Mouse (Mus musculus) layer of hippocampus, adult 11-12 months (tissue): ENCODE data around the gene Med27.

ENCODE experiments used
- DNase-seq: peaks from one replicate; pipeline ENCODE4 v3.0.0; 2022; ENCODE audit warnings: low spot score

The Med27 gene

GRCm38 (mm10) chr2:29346629-29347271, at the start of gene Med27:
Med27 (plus strand) TSS chr2:29346819.
- peak; percentile 98 for DNase-seq

DNA sequence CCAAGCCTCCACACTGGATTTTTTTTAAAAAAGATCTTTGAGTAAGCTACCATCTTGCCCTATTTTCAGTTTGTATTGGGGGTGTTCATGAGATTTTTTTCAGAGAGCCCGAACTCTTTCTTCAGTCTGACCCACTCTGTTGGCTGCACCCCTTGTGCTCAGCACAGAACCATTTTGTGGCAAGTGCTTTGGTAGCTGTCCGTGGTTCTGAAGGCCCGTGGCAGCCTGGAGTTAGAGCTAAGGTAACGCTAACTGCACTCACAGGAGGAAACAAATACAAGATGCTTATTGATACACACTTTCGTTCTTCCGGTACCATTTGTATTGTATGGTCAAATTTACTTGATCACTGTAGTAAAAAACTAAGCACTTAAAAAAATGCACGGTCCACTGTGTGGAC, 36.7 kb upstream of the Med27 start:
- no peak for DNase-seq

GRCm38 (mm10) chr2:29312058-29312457, 34.6 kb upstream of the Med27 start:
- no peak for DNase-seq

GRCm38 (mm10) chr2:29317906-29318470, 28.6 kb upstream of the Med27 start:
- DNase-seq, result no peak

DNA sequence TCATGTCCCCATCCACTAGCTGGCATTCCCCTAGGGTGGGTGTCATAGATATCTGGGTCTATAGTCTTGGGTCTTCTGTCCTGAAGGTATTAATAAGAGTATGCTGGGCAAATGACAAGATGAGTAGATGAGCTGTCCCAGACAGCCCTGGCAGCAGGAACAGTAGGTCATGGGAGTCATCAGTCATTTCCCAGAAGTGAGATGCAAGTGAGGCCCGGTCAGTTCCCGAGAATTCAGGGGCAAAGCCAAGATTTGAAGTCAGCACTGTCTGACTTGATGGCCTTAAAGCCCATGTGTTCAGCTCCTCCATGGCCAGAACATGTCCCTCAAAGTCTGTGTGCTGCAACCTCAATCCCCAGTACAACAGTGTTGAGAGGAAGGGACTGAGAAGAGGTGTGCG, 28.0 kb upstream of the Med27 start:
- no peak for DNase-seq

DNA sequence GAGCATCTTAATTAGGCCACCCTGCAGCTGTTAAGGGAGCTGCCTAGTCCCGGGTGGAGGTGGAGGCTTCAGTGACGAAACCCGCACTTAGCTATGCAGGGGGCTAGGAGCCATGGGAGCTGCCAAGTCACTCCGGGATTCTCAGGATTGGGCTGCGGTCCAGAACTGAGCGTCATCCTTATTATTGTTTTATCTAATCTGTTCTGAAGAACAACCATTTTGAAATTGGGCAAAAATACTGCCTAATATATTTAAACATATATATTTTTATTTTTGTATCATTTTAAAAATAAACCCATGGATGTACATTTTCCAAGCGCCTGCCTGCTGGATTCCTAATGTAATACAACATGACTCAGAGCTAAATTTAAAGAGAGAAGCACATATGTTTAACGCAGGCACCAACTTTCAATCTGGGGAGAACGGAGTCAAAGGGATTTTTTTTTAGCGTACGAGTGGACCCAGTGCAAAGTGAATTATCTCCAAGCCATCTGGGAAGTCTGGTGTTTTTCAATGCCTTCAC, 26.3 kb upstream of the Med27 start:
- DNase-seq, result peak; percentile 52

DNA sequence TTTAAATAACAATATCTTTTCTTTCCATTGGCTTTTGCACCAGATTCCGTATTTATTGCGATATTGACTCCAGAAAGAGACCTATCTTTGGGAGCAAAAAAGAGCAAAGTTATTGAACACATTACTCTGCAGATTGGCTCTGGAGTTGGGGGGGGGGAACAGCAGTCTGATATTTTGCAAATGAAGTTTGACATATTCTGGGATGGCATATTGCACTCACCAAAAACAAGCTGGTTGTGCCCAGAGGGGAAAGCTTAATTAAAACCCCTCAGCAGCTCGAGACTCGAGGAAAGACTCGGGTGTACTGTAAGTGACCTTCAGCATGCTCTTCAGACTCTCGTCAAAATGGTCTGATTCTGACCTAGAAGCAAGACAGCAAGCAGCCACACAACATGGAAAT, 25.8 kb upstream of the Med27 start:
- no peak for DNase-seq

GRCm38 (mm10) chr2:29324456-29324855, 22.2 kb upstream of the Med27 start:
- DNase-seq, result peak; percentile 30

DNA sequence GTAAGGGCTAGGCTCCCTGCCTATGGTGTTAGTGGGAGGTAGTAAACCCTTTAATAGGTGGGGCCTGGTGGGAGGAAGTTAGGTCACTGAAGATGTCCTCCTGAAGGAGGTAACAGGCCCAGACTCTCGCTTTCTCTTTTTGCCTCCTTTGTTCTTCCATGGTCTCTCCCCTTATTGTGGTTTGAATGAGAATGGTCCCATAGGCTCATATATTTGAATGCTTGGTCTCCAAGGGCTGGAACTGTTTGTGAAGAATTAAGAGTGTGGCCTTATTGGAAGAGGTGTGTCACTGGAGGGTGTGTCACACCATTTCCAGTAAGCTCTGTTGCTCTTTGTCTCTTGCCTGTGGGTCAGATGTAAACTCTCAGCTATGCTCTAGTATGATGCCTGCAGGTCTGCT, 16.1 kb upstream of the Med27 start:
- DNase-seq, result no peak

- DNase-seq, result no peak
These were observed 8.2 kb upstream of the Med27 start for GRCm38 (mm10) chr2:29338396-29338795.

DNA sequence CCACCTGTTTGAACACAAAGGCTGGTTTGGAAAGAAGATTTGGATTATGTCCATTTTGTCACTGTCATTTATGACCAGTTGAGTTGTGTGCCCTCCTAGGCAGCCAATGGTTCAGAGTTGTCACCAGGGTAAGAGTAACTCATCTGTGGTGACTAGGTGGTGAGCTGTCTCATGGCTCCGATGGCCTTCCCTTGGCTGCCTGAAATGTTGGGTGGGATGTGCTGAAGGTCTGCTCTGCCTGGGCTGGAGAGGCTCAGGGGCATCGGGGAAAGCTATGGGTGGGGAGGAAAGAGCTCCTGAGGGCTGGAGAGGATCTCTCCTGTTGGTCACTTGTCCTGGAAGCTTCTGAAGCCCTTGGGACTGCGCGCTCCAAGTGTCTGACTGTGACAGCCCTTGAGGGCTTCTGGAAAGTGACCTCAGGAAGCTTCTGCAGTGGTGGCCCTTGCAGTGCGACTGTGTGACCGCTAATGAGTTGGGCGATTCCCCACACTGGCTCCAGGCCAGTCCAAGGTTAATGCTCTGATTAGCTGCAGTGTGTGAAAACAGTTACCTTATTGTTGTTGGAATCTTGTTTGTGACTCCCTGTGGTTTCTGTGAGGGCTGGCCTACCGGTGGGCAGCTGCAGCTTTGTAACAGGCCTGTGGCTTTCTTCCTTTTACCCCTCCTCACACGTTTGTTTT, 12.2 kb downstream of the Med27 start:
- DNase-seq, result no peak

- no peak for DNase-seq
These were observed 14.3 kb downstream of the Med27 start for GRCm38 (mm10) chr2:29360956-29361355.

DNA sequence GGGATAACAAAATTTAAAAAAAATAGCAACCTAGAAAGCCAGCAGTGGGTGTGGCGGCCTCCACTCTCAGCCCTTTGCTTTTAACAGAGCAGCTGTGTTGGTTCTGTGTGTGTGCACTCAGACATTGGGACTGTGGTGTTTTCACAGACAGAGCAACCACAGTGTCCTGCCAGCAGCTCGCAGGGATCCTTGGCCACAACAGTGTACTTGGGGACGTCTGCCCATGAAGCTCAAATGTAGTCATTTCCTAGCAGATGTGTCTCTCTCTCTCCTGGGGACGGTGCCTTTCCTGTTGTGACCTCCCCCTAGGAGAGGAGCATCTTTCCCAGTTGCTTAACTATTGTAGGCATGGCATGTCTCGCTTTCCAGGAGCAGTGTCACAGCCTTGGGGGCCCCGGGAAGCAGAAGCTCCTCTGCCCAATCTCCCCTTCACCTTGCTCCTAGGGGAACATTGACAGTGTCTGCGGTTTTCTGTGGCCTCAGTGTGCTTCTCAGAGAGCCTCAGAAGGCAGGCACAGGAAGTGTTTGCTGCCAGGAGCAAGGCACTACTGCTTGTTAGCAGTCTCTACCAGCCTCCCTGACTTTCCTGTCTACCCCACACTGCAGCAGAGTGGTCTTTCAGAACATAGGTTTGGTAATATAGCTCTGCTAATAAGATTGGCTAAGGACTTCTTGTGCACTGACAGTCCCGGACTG, 18.5 kb downstream of the Med27 start:
- no peak for DNase-seq

DNA sequence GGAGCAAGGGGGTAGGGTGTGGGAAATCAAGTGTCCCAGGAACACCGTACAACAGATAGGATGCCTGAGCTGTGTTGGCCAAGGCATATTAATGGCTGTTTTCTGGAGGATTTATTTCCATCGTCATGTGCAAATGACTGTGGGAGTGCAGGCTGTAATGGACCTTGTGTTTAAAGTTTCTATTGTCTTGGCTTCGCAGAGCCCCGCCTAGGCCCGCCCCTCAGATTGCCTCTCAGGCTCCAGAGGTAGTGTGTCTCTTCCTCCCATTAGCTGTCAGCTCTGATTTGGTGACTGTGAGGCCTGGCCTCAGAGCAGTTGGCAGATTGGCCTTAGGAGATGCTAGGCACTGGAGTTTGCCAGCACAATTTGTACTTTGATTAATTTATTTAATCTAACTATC, 22.1 kb downstream of the Med27 start:
- DNase-seq, result no peak

DNA sequence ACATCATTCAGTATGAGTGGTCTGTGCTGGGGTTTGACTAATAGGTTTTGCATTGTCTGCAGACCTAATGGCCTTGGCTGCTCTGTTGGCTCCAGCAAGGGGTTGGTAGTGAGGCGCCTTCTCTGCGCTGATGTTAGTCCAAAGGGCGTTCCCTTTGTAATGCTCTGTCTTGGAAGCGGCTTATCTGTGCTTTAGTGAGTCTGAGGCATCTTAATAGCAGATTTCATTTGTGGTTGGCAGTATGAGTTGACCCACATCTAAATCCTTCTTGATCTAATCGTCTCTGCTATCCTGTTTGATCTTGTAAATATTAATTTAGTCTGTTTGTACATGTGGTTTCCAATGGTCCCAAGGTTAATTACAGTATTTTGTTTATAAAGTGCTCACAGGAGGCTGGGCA, 25.6 kb downstream of the Med27 start:
- no peak for DNase-seq

DNA sequence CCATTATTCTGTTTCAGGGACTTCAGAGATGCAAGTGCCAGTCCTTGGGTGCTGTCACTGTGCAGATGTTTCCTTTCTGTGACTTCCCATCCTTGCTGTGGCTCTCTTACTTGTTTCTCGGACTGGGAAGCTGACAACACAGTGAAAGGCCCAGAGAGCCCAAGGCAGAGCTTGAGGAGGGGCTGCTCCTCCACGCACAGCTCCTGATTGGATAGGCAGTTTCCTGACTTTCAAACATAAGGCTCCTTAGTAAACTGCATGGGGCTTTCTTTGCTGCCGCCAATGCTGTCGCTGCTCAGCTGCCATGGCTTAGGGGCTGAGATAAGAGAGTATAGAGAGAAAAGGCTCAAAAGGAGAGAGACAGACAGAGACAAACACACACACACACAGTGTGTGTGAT, 35.1 kb downstream of the Med27 start:
- DNase-seq, result no peak

DNA sequence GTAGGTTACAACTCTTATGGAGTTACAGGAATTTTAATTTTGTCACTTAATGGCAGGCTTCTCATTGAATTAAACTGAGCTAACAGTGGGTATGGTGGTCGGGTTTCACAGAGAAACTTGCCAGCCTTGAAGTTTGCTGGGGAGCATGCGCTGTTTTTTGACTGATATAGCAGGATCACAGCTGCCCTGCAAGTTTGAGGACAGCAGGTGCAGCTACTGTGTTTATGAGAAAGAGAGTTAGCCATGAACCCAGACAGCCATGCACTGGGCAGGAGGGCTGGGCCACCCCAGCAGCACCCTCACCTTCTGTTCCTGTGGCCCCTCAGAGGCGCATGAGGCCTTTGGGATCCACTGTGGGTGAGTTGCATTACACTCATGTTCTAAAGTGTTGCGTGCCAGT, 36.0 kb downstream of the Med27 start:
- no peak for DNase-seq

GRCm38 (mm10) chr2:29383133-29383532, 36.5 kb downstream of the Med27 start:
- no peak for DNase-seq

GRCm38 (mm10) chr2:29385405-29385804, 38.8 kb downstream of the Med27 start:
- no peak for DNase-seq

DNA sequence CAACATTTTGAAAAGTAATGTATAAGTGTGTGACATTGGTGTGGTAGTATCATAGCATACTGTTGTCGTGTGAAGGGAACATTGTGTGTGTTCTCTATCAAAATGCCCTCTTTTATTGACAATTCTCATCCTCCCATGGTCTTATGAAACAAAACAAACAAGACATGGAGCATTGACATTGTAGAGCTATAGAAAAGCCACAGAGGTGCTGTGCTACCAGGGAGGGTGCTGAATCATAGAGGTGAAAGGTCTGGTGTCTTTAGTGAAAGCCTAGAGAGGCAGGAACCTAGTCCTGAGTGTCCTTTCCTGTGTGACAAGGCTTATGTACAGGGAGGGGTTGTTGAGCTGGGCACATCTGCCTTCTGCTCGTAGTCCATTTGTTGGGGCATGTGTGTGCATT, 40.6 kb downstream of the Med27 start:
- no peak for DNase-seq

DNA sequence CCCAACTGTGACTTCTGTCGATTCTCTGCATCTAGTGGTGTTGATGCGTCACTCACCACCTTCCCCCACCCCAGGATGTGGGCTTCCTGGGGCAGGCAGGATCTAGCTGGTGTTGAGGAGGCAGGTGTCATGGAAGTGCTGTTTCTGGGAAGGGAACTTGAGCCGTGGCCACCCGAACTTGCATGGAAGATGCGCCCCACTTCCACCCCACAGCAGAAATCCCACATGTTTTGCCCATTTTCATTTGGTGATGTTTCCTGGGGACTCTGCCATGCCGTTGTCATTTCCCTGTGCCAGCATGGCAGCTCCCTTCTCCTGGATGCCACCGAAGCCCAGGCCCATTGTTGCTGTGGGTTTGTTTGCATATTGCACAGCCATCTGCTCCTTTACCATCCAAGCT, 42.3 kb downstream of the Med27 start:
- no peak for DNase-seq

DNA sequence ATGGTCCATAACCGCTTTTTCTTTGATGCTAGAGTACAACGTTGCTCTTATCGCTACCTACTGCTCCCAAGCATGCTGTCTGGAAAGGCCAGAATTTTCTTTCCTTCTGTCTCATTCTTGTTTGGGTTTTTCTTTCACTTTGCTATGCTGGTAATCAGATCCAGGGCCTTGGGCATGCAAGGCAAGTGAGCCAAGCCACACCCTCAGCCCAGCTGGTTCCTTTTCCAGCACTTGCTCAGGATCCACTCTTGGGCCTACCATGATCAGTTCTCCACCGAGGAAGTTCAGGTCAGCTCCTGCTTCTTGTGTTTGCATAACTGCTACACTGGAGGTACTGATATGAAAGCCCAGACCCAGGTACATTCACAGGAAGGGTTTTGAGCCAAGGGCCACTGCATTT, 44.5 kb downstream of the Med27 start:
- DNase-seq, result no peak

DNA sequence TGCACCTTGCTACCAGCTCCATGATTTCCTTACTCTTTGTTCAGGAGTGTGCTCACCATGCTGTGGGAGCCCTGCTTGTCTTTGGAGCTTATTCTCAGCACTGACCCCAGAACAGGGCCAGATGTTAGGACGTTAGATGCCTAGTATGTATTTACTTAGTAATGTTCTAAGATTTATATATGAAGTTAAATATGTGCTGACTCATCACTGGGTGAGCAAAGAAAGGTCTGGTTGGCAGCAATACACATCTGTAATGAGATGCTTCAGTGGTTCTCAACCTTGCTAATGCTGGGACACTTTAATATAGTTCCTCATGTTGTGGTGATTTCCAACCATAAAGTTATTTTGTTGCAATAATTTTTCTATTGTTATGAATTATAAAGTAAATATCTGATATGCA, 45.4 kb downstream of the Med27 start:
- no peak for DNase-seq
